Mouse (Mus musculus) adrenal gland, adult 2 months (tissue): ENCODE results near the gene Stxbp3. TPM values are rescaled to one million over a fixed set of nuclear protein-coding genes. Genes with fewer than 3 reads are reported as not detected.

ENCODE experiments used
- DNase-seq: peaks from one replicate; pipeline ENCODE4 v3.0.0; 2021
- polyA plus RNA-seq: library from polyadenylated mRNA; depleted of rRNA; stranded (reverse); fragments of >200 nt; gene quantifications from 2 replicates; pipeline ENCODE4 v1.2.3, GENCODE M21; 2012
- total RNA-seq, 2 experiments: library from RNA; stranded (reverse); gene quantifications; 2 replicates each; pipeline ENCODE4 v1.2.3; 2021

Gene Stxbp3
- total and polyA plus RNA-seq, 3 experiments, result 2.8 to 60.1 (median 43.1) TPM

GRCm38 (mm10) chr3:108796386-108796785, 43.9 kb downstream of the Stxbp3 start:
- no peak for DNase-seq

GRCm38 (mm10) chr3:108795554-108796299, 44.6 kb downstream of the Stxbp3 start:
- DNase-seq, result no peak

- DNase-seq, result peak; percentile 26
Observed at GRCm38 (mm10) chr3:108794780-108795179, 45.5 kb downstream of the Stxbp3 start.

- no peak for DNase-seq
Observed at GRCm38 (mm10) chr3:108792420-108792819, 47.9 kb downstream of the Stxbp3 start.

GRCm38 (mm10) chr3:108791054-108791706, 49.1 kb downstream of the Stxbp3 start:
- DNase-seq, result no peak

GRCm38 (mm10) chr3:108790499-108790898, 49.8 kb downstream of the Stxbp3 start:
- no peak for DNase-seq

- no peak for DNase-seq
Observed at GRCm38 (mm10) chr3:108789299-108789698, 51.0 kb downstream of the Stxbp3 start.

GRCm38 (mm10) chr3:108788455-108788794, 51.9 kb downstream of the Stxbp3 start:
- DNase-seq, result no peak

GRCm38 (mm10) chr3:108787754-108788454, 52.4 kb downstream of the Stxbp3 start:
- no peak for DNase-seq

GRCm38 (mm10) chr3:108786520-108786919, 53.8 kb downstream of the Stxbp3 start:
- no peak for DNase-seq

GRCm38 (mm10) chr3:108782364-108782895, 57.9 kb downstream of the Stxbp3 start:
- no peak for DNase-seq

- DNase-seq, result no peak
Observed at GRCm38 (mm10) chr3:108781884-108782270, 58.4 kb downstream of the Stxbp3 start.

- peak; percentile 59 for DNase-seq
Observed at GRCm38 (mm10) chr3:108781238-108781883, 59.0 kb downstream of the Stxbp3 start.

- no peak for DNase-seq
Observed at GRCm38 (mm10) chr3:108778761-108779540, 61.4 kb downstream of the Stxbp3 start.

GRCm38 (mm10) chr3:108772811-108773210, 67.5 kb downstream of the Stxbp3 start:
- DNase-seq, result no peak

GRCm38 (mm10) chr3:108772211-108772610, 68.1 kb downstream of the Stxbp3 start:
- DNase-seq, result no peak

GRCm38 (mm10) chr3:108770725-108771368, 69.5 kb downstream of the Stxbp3 start:
- DNase-seq, result peak; percentile 61

GRCm38 (mm10) chr3:108769547-108769946, 70.8 kb downstream of the Stxbp3 start:
- no peak for DNase-seq

- no peak for DNase-seq
Observed at GRCm38 (mm10) chr3:108767416-108767815, 72.9 kb downstream of the Stxbp3 start.

GRCm38 (mm10) chr3:108766943-108767342, 73.4 kb downstream of the Stxbp3 start:
- DNase-seq, result no peak

GRCm38 (mm10) chr3:108765476-108765875, 74.8 kb downstream of the Stxbp3 start:
- DNase-seq, result no peak
